Mouse (Mus musculus) midbrain, postnatal 0 days (tissue): ENCODE results near the gene Calm4. TPM values are rescaled to one million over a fixed set of nuclear protein-coding genes. Genes with fewer than 3 reads are reported as not detected.

Experiments used
- ATAC-seq: fragments of 200-750 bp; cut with Nextera tagmentation; 2 replicates; pipeline ENCODE4 v1.8.0; 2017; ENCODE audit warnings: moderate number of reproducible peaks, mild to moderate bottlenecking, moderate TSS enrichment, moderate library complexity; ENCODE audit not compliant: low FRiP score
- DNase-seq: peaks from one replicate; pipeline ENCODE4 v3.0.0-alpha.2; 2015; ENCODE audit warnings: low spot score
- H3K27ac ChIP-seq: fragments of 300-500 bp; sonication (generic); 2 replicates; pipeline ENCODE4 v1.5.1; 2014; ENCODE audit warnings: low read depth, mild to moderate bottlenecking, low read length, mixed read lengths
- H3K27me3 ChIP-seq: fragments of 300-500 bp; sonication (generic); 2 replicates; pipeline ENCODE4 v1.6.1; 2014; ENCODE audit warnings: low read length, control low read depth, mixed read lengths; ENCODE audit not compliant: insufficient read depth
- H3K36me3 ChIP-seq: fragments of 300-500 bp; sonication (generic); 2 replicates; pipeline ENCODE4 v1.6.1; 2014; ENCODE audit warnings: low read length, control low read depth, mixed read lengths; ENCODE audit not compliant: insufficient read depth
- H3K4me1 ChIP-seq: fragments of 300-500 bp; sonication (generic); 2 replicates; pipeline ENCODE4 v1.6.1; 2014; ENCODE audit warnings: mild to moderate bottlenecking, control low read depth, antibody characterized with exemption, low read length, mixed read lengths; ENCODE audit not compliant: insufficient read depth
- H3K4me2 ChIP-seq: fragments of 300-500 bp; sonication (generic); 2 replicates; pipeline ENCODE4 v1.6.1; 2014; ENCODE audit warnings: low read depth, mild to moderate bottlenecking, low read length, mixed read lengths; ENCODE audit not compliant: poor library complexity, severe bottlenecking
- H3K4me3 ChIP-seq: fragments of 300-500 bp; sonication (generic); 2 replicates; pipeline ENCODE4 v1.5.1; 2014; ENCODE audit warnings: low read depth, mild to moderate bottlenecking, low read length, moderate library complexity
- H3K9ac ChIP-seq: fragments of 300-500 bp; sonication (generic); replicated peaks from 2 replicates; pipeline ENCODE4 v1.6.1; 2014; ENCODE audit warnings: mild to moderate bottlenecking, low read length, moderate library complexity, mixed read lengths; ENCODE audit not compliant: poor library complexity, severe bottlenecking
- H3K9me3 ChIP-seq: fragments of 300-500 bp; sonication (generic); 2 replicates; pipeline ENCODE4 v1.6.1; 2016; ENCODE audit warnings: low read length, control low read depth
- CTCF ChIP-seq: IDR thresholded peaks from 2 replicates; pipeline ENCODE4 v1.5.1; 2016; ENCODE audit warnings: antibody characterized with exemption, mild to moderate bottlenecking
- WGBS: fragments of 180-500 bp; shearing (Covaris S2); extraction: QIAGEN DNeasy Blood & Tissue Kit; methylation state at CpG from one replicate; pipeline ENCODE4 v1.1.7; 2014; 5-methylcytosine and 5-hydroxymethylcytosine counted together
- polyA plus RNA-seq: library from polyadenylated mRNA; unstranded; fragments of >200 nt; fragmentation: Nextera tagmentation; extraction: Ambion mirVana; gene quantifications from 2 replicates; pipeline ENCODE4 v1.2.1, GENCODE M21; 2015
- total RNA-seq: library from RNA; depleted of rRNA; stranded (reverse); fragments of >200 nt; gene quantifications from 2 replicates; pipeline ENCODE4 v1.2.3, GENCODE M21; 2014

The Calm4 gene
- total and polyA plus RNA-seq, 2 experiments from 2014 or later, result 3.7 TPM; not detected in 1

GRCm38 (mm10) chr13:3804186-3804585 lies 33.4 kb upstream of the Calm4 start, which contains the start of gene Calml3:
TSS of gene Calml3 (minus strand) at chr13:3804316.
- Histone ChIP-seq H3K36me3 (no peaks in the 10 kb centered on the region), H3K4me2 (no peak within 1 kb of the TSS), H3K9ac (no peak within 1 kb of the TSS), H3K4me3 (no peak within 1 kb of the TSS), H3K27me3 (no peaks in the 10 kb centered on the region), H3K9me3 (no peaks in the 10 kb centered on the region), H3K27ac (no peak within 1 kb of the TSS), H3K4me1 (no peaks in the 10 kb centered on the region)
- DNase-seq (no peak), ATAC-seq (no peak)
- no peak for TF ChIP-seq CTCF
- 92% methylated on average over 13 of the region's 13 CpGs for WGBS

DNA sequence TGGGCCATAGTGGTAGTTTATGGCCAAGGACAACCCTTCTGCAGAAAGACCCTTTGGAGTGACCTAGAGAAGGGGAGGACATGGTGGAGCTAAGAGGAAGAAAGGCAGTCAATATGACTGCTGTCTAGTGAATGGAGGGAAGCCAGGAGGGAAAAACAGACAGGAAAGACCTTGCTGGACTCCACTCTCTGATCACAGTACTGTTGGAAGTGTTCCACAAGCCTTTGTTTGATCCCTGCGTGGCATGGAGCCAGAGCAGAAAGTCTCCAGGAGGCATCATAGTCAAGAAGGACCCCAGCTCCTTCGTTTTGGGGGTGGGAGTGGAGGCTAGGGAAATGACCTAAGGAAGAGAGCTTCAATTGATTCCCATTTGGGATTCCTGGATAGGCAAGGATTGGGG lies 32.4 kb upstream of the Calm4 start:
- Histone ChIP-seq H3K4me1 (no peaks in the 10 kb centered on the region), H3K9me3 (no peaks in the 10 kb centered on the region), H3K27ac (no peak overlapping the region), H3K27me3 (no peaks in the 10 kb centered on the region), H3K9ac (no peak overlapping the region), H3K36me3 (no peaks in the 10 kb centered on the region), H3K4me3 (no peak overlapping the region), H3K4me2 (no peak overlapping the region)
- no peak for TF ChIP-seq CTCF
- 51% methylated on average over 2 of the region's 2 CpGs for WGBS
- ATAC-seq, result no peak
- DNase-seq, result no peak

- no peaks in the 10 kb centered on the region for H3K9me3 ChIP-seq
- no peaks in the 10 kb centered on the region for H3K4me1 ChIP-seq
- WGBS, result 85% methylated on average over 5 of the region's 5 CpGs
- no peak overlapping the region for H3K9ac ChIP-seq
- ATAC-seq (no peak), DNase-seq (no peak)
- H3K4me3 ChIP-seq, result no peak overlapping the region
- no peak for TF ChIP-seq CTCF
- no peak overlapping the region for H3K4me2 ChIP-seq
- H3K27ac ChIP-seq, result no peak overlapping the region
- H3K27me3 ChIP-seq, result no peaks in the 10 kb centered on the region
- H3K36me3 ChIP-seq, result no peaks in the 10 kb centered on the region
Measured at GRCm38 (mm10) chr13:3805638-3806037, 31.9 kb upstream of the Calm4 start.

GRCm38 (mm10) chr13:3807131-3807827 lies 30.3 kb upstream of the Calm4 start:
- Histone ChIP-seq H3K9ac (no peak overlapping the region), H3K9me3 (no peaks in the 10 kb centered on the region), H3K4me3 (no peak overlapping the region), H3K27me3 (no peaks in the 10 kb centered on the region), H3K4me2 (no peak overlapping the region), H3K4me1 (no peaks in the 10 kb centered on the region), H3K27ac (no peak overlapping the region), H3K36me3 (no peaks in the 10 kb centered on the region)
- ATAC-seq, result no peak
- 68% methylated on average over 7 of the region's 7 CpGs for WGBS
- no peak for TF ChIP-seq CTCF
- no peak for DNase-seq

GRCm38 (mm10) chr13:3818012-3818739 lies 19.4 kb upstream of the Calm4 start:
- TF ChIP-seq CTCF, result no peak
- DNase-seq (no peak), ATAC-seq (no peak)
- Histone ChIP-seq H3K27ac (no peak overlapping the region), H3K27me3 (no peaks in the 10 kb centered on the region), H3K9me3 (no peaks in the 10 kb centered on the region), H3K36me3 (no peaks in the 10 kb centered on the region), H3K4me1 (no peaks in the 10 kb centered on the region), H3K4me2 (no peak overlapping the region), H3K9ac (no peak overlapping the region), H3K4me3 (no peak overlapping the region)
- 83% methylated on average over 5 of the region's 5 CpGs for WGBS

- no peak for ATAC-seq
- Histone ChIP-seq H3K4me1 (no peaks in the 10 kb centered on the region), H3K36me3 (no peaks in the 10 kb centered on the region), H3K9ac (no peak overlapping the region), H3K27me3 (no peaks in the 10 kb centered on the region), H3K9me3 (no peaks in the 10 kb centered on the region), H3K27ac (no peak overlapping the region), H3K4me3 (no peak overlapping the region), H3K4me2 (no peak overlapping the region)
- whole genome bisulfite sequencing, result 92% methylated on average over 2 of the region's 2 CpGs
- DNase-seq, result no peak
- TF ChIP-seq CTCF, result no peak
Measured at GRCm38 (mm10) chr13:3818740-3819076, 18.8 kb upstream of the Calm4 start.
